Mouse (Mus musculus) CH12.LX (cell line): ENCODE measurements around the gene Lrrc8c. TPM values are rescaled to one million over a fixed set of nuclear protein-coding genes. Genes with fewer than 3 reads are reported as not detected.

Experiments used
- DNase-seq: peaks from one replicate; pipeline ENCODE4 v3.0.0-alpha.2; 2013; ENCODE audit errors: extremely low read depth
- H3K27ac ChIP-seq: 2 replicates; pipeline ENCODE4 v1.5.1; 2012; ENCODE audit warnings: low read depth, mild to moderate bottlenecking, control low read depth, moderate library complexity; ENCODE audit not compliant: insufficient read depth
- H3K27me3 ChIP-seq: replicated peaks from 2 replicates; pipeline ENCODE3; 2012; ENCODE audit warnings: inconsistent platforms
- H3K36me3 ChIP-seq, 2 experiments: replicated peaks in 1 of 2; 2 replicates each; pipeline versions ENCODE3 to v1.6.1; 2012; ENCODE audit warnings: inconsistent platforms in 1 of 2, low read length in 1 of 2, mild to moderate bottlenecking in 1 of 2, mixed read lengths in 1 of 2, moderate library complexity in 1 of 2; ENCODE audit not compliant: control insufficient read depth in 1 of 2, insufficient read depth in 1 of 2
- H3K4me1 ChIP-seq, 2 experiments: 2 replicates each; pipeline ENCODE4 v1.6.1; 2012; ENCODE audit warnings: inconsistent platforms in 1 of 2, moderate library complexity in 1 of 2; ENCODE audit not compliant: insufficient read depth in 2 of 2, control insufficient read depth in 1 of 2
- H3K4me2 ChIP-seq: 2 replicates; pipeline ENCODE4 v1.6.1; 2012; ENCODE audit warnings: low read depth, mild to moderate bottlenecking, control low read depth; ENCODE audit not compliant: poor library complexity, insufficient read depth, severe bottlenecking
- H3K4me3 ChIP-seq, 3 experiments: fragments of 150-350 bp in 1 of 3; sonication (generic) in 1 of 3; replicated peaks in 1 of 3; 2 replicates each; pipeline versions ENCODE3 to v1.5.1; 2011 to 2012; ENCODE audit warnings: low read depth in 2 of 3, low read length in 2 of 3, mild to moderate bottlenecking in 2 of 3, moderate library complexity in 2 of 3, control low read depth in 1 of 3, improper control_type of control experiment in 1 of 3, inconsistent platforms in 1 of 3, mixed read lengths in 1 of 3; ENCODE audit not compliant: poor library complexity in 1 of 3
- H3K79me2 ChIP-seq: replicated peaks from 2 replicates; pipeline ENCODE4 v1.6.1; 2012; ENCODE audit warnings: mild to moderate bottlenecking, moderate library complexity; ENCODE audit not compliant: control insufficient read depth, poor library complexity, insufficient read depth, severe bottlenecking; ENCODE audit errors: extremely low read depth
- H3K9ac ChIP-seq: 2 replicates; pipeline ENCODE4 v1.6.1; 2012; ENCODE audit warnings: low read depth, mild to moderate bottlenecking, control low read depth, moderate library complexity; ENCODE audit not compliant: insufficient read depth
- H3K9me3 ChIP-seq: replicated peaks from 2 replicates; pipeline ENCODE3; 2012; ENCODE audit warnings: low read length, inconsistent platforms, mixed read lengths
- CHD1 ChIP-seq: IDR thresholded peaks from 2 replicates; pipeline ENCODE4 v1.6.1; 2012; ENCODE audit warnings: low read depth, low read length, improper control_type of control experiment, inconsistent platforms
- CHD2 ChIP-seq: IDR thresholded peaks from 2 replicates; pipeline ENCODE4 v1.6.1; 2011; ENCODE audit warnings: low read length, improper control_type of control experiment
- E2F4 ChIP-seq: IDR thresholded peaks from 2 replicates; pipeline ENCODE4 v1.6.1; 2011; ENCODE audit warnings: low read depth, low read length, improper control_type of control experiment; ENCODE audit not compliant: insufficient replicate concordance
- ELF1 ChIP-seq: IDR thresholded peaks from 2 replicates; pipeline ENCODE4 v1.6.1; 2014; ENCODE audit warnings: low read depth, mild to moderate bottlenecking, inconsistent platforms, low read length, improper control_type of control experiment
- EP300 ChIP-seq: IDR thresholded peaks from 2 replicates; pipeline ENCODE4 v1.6.1; 2011; ENCODE audit warnings: low read length, improper control_type of control experiment
- ETS1 ChIP-seq: conservative IDR thresholded peaks from 2 replicates; pipeline ENCODE4 v1.6.1; 2012; ENCODE audit warnings: low read depth, mild to moderate bottlenecking, inconsistent platforms, low read length, improper control_type of control experiment, moderate library complexity
- GABPA ChIP-seq: IDR thresholded peaks from 2 replicates; pipeline ENCODE4 v1.6.1; 2012; ENCODE audit warnings: low read depth, low read length, improper control_type of control experiment, inconsistent platforms; ENCODE audit not compliant: insufficient replicate concordance
- HCFC1 ChIP-seq: IDR thresholded peaks from 2 replicates; pipeline ENCODE4 v1.6.1; 2012; ENCODE audit warnings: low read depth, mild to moderate bottlenecking, inconsistent platforms, low read length, improper control_type of control experiment
- IRF4 ChIP-seq: IDR thresholded peaks from 2 replicates; pipeline ENCODE4 v1.6.1; 2014; ENCODE audit warnings: low read depth, mild to moderate bottlenecking, inconsistent platforms, low read length, improper control_type of control experiment
- JUN ChIP-seq: IDR thresholded peaks from 2 replicates; pipeline ENCODE4 v1.6.1; 2011; ENCODE audit warnings: low read depth, mild to moderate bottlenecking, low read length, improper control_type of control experiment, moderate library complexity; ENCODE audit not compliant: insufficient read depth
- JUND ChIP-seq: conservative IDR thresholded peaks from 2 replicates; pipeline ENCODE4 v1.6.1; 2011; ENCODE audit warnings: low read depth, low read length, improper control_type of control experiment
- MAZ ChIP-seq: IDR thresholded peaks from 2 replicates; pipeline ENCODE4 v1.6.1; 2012; ENCODE audit warnings: low read depth, mild to moderate bottlenecking, inconsistent platforms, low read length, improper control_type of control experiment, moderate library complexity
- MEF2A ChIP-seq: IDR thresholded peaks from 2 replicates; pipeline ENCODE4 v1.6.1; 2014; ENCODE audit warnings: low read depth, mild to moderate bottlenecking, inconsistent platforms, low read length, improper control_type of control experiment, borderline replicate concordance
- MXI1 ChIP-seq: IDR thresholded peaks from 2 replicates; pipeline ENCODE4 v1.6.1; 2011; ENCODE audit warnings: mild to moderate bottlenecking, low read depth, low read length, improper control_type of control experiment
- MYC ChIP-seq: IDR thresholded peaks from 2 replicates; pipeline ENCODE4 v1.6.1; 2011; ENCODE audit warnings: low read depth, mild to moderate bottlenecking, improper control_type of control experiment, low read length
- NELFE ChIP-seq: IDR thresholded peaks from 2 replicates; pipeline ENCODE4 v1.6.1; 2011; ENCODE audit warnings: low read depth, low read length, improper control_type of control experiment
- NRF1 ChIP-seq: IDR thresholded peaks from 2 replicates; pipeline ENCODE4 v1.6.1; 2014; ENCODE audit warnings: low read depth, mild to moderate bottlenecking, inconsistent platforms, low read length, improper control_type of control experiment, moderate library complexity
- POLR2A ChIP-seq: IDR thresholded peaks from 2 replicates; pipeline ENCODE4 v1.6.1; 2011; ENCODE audit warnings: low read depth, mild to moderate bottlenecking, improper control_type of control experiment, low read length
- RAD21 ChIP-seq: IDR thresholded peaks from 2 replicates; pipeline ENCODE4 v1.6.1; 2011; ENCODE audit warnings: low read depth, mild to moderate bottlenecking, low read length, improper control_type of control experiment, moderate library complexity
- RCOR1 ChIP-seq: conservative IDR thresholded peaks from 2 replicates; pipeline ENCODE4 v1.6.1; 2012; ENCODE audit warnings: low read depth, mild to moderate bottlenecking, inconsistent platforms, low read length, improper control_type of control experiment
- SIN3A ChIP-seq: IDR thresholded peaks from 2 replicates; pipeline ENCODE4 v1.6.1; 2012; ENCODE audit warnings: low read length, improper control_type of control experiment, inconsistent platforms
- UBTF ChIP-seq: IDR thresholded peaks from 2 replicates; pipeline ENCODE4 v1.6.1; 2012; ENCODE audit warnings: low read depth, mild to moderate bottlenecking, inconsistent platforms, low read length, improper control_type of control experiment, moderate library complexity
- USF1 ChIP-seq: IDR thresholded peaks from 2 replicates; pipeline ENCODE4 v1.6.1; 2014; ENCODE audit warnings: low read depth, mild to moderate bottlenecking, inconsistent platforms, low read length, improper control_type of control experiment
- ZC3H11A ChIP-seq: IDR thresholded peaks from 2 replicates; pipeline ENCODE4 v1.6.1; 2012; ENCODE audit warnings: low read depth, mild to moderate bottlenecking, inconsistent platforms, low read length, improper control_type of control experiment
- ZKSCAN1 ChIP-seq: IDR thresholded peaks from 2 replicates; pipeline ENCODE4 v1.6.1; 2012; ENCODE audit warnings: low read depth, inconsistent platforms, low read length, improper control_type of control experiment, borderline replicate concordance
- ZNF384 ChIP-seq: IDR thresholded peaks from 2 replicates; pipeline ENCODE4 v1.6.1; 2012; ENCODE audit warnings: low read depth, low read length, improper control_type of control experiment, inconsistent platforms
- dilution Hi-C: fragments of 300-500 bp; cut with MboI; formaldehyde crosslinking; loops from 2 replicates; pipeline ENCODE4 v1.14.3; 2020; ENCODE audit warnings: low sequenced_read_pairs; ENCODE audit not compliant: extremely low pct_unique_long_range_greater_than_20kb, extremely low pct_ligation_motif_present
- in situ Hi-C: fragments of 300-500 bp; cut with MboI; formaldehyde crosslinking; loops from 3 replicates; pipeline ENCODE4 v1.14.3; 2019; ENCODE audit warnings: low sequenced_read_pairs, low pct_ligation_motif_present, low pct_unique_long_range_greater_than_20kb, mixed read lengths
- polyA plus RNA-seq: library from polyadenylated mRNA; unstranded; fragments of >175 nt; gene quantifications from 2 replicates; pipeline ENCODE4 v1.2.1, GENCODE M21; 2012; ENCODE audit warnings: low read depth; ENCODE audit not compliant: insufficient read length
- total RNA-seq, 2 experiments: library from RNA; depleted of rRNA; stranded (reverse); fragments of 300-350 nt in 1 of 2; fragments of >200 nt in 1 of 2; gene quantifications; 2 replicates each; pipeline ENCODE4 v1.2.3; 2012 to 2014

The Lrrc8c gene
- total and polyA plus RNA-seq, 3 experiments = 3.3 to 10.3 (median 5.9) TPM

GRCm38 (mm10) chr5:105624257-105624656 lies 105.1 kb downstream of the Lrrc8c start:
- Histone ChIP-seq H3K9ac (no peak overlapping the region), H3K79me2 (no peaks in the 10 kb centered on the region), H3K4me1 (peaks cover 35 to 60% of the 10 kb centered on the region in 2 experiments), H3K27me3 (no peaks in the 10 kb centered on the region), H3K4me3 (no peak overlapping the region), H3K4me2 (no peak overlapping the region), H3K9me3 (no peaks in the 10 kb centered on the region), H3K27ac (no peak overlapping the region), H3K36me3 (no peaks in the 10 kb centered on the region)
- TF ChIP-seq CHD2 (no peak), ETS1 (no peak), ZKSCAN1 (no peak), ELF1 (no peak), USF1 (no peak), E2F4 (no peak), JUN (no peak), CHD1 (no peak), NRF1 (no peak), UBTF (no peak), NELFE (no peak), MYC (no peak), GABPA (no peak), RAD21 (no peak)
- in situ Hi-C loops (no loop called here), dilution Hi-C loops (no loop called here)
- no peak for DNase-seq

GRCm38 (mm10) chr5:105625504-105626150 lies 106.4 kb downstream of the Lrrc8c start:
- dilution Hi-C loops = no loop called here
- no peaks in the 10 kb centered on the region for H3K79me2 ChIP-seq
- H3K4me3 ChIP-seq = no peak overlapping the region
- in situ Hi-C loops = no loop called here
- H3K9ac ChIP-seq = peak overlapping the region; percentile 1; the same call in 1 of the 2 replicates
- H3K9me3 ChIP-seq = no peaks in the 10 kb centered on the region
- no peak overlapping the region for H3K27ac ChIP-seq
- H3K4me1 ChIP-seq = peaks cover 31 to 54% of the 10 kb centered on the region in 2 experiments
- TF ChIP-seq SIN3A (no peak), IRF4 (no peak), E2F4 (no peak), MXI1 (no peak), EP300 (no peak), MEF2A (no peak), ZNF384 (no peak), POLR2A (no peak), ETS1 (no peak), RCOR1 (no peak), NRF1 (no peak), MYC (no peak), JUND (no peak), MAZ (no peak), GABPA (no peak), HCFC1 (no peak), ZC3H11A (no peak), UBTF (no peak), CHD2 (no peak)
- no peak for DNase-seq
- peak overlapping the region; percentile 42 for H3K4me2 ChIP-seq
- no peaks in the 10 kb centered on the region for H3K27me3 ChIP-seq
- no peaks in the 10 kb centered on the region for H3K36me3 ChIP-seq
